ENCODE assay signal across 8 mouse cellular contexts in genomic region chr10:105573908-105574694, GRCm38 (mm10). TPM values are rescaled to one million over a fixed set of nuclear protein-coding genes. Genes with fewer than 3 reads are reported as not detected.
DNase-seq lines count a peak whose midpoint lies in the region; ATAC-seq and TF ChIP-seq lines count a peak whose summit lies in the region.

TSS of gene Tmtc2 (minus strand) at chr10:105574451.

- DNase-seq in cerebellum, adult 11 months: peak; percentile 88
- DNase-seq in heart, postnatal 14 days: peak; percentile 81 to 84
- peak; percentile 84 for DNase-seq in large intestine, adult 2 months (ENCODE audit: low read depth, low spot score)
- peak; percentile 84 for DNase-seq in liver, postnatal 0 days

- TF ChIP-seq POLR2A in ES-Bruce4 (IDR thresholded peaks at IDR 0.05; ENCODE audit: insufficient read depth, low read length): no peak
- peak; percentile 11; the same call in 1 of the 2 replicates for TF ChIP-seq POLR2A in testis, adult 2 months (IDR thresholded peaks at IDR 0.05; ENCODE audit: control insufficient read depth, low read depth, low read length)

- H3K27ac ChIP-seq in ES-Bruce4 (ENCODE audit: insufficient read depth, low read length): no peak within 1 kb of the TSS
- peak within 1 kb of the TSS; percentile 90 for H3K27ac ChIP-seq in forebrain, embryonic 15.5 days (replicated peaks)
- H3K27ac ChIP-seq in liver, postnatal 0 days (ENCODE audit: low read depth): peak within 1 kb of the TSS; percentile 87
- H3K27ac ChIP-seq in neural tube, embryonic 13.5 days (replicated peaks): peak within 1 kb of the TSS; percentile 94
- H3K27ac ChIP-seq in testis, adult 2 months (ENCODE audit: control insufficient read depth, insufficient read depth, low read depth, low read length): peak within 1 kb of the TSS; percentile 36

- no peak for TF ChIP-seq CTCF in ES-Bruce4 (IDR thresholded peaks at IDR 0.05; ENCODE audit: low read depth, low read length)
- peak; percentile 35 for TF ChIP-seq CTCF in liver, postnatal 0 days (IDR thresholded peaks at IDR 0.05; ENCODE audit: low read depth)
- no peak for TF ChIP-seq CTCF in testis, adult 2 months (IDR thresholded peaks at IDR 0.05; ENCODE audit: control insufficient read depth, insufficient read depth, insufficient replicate concordance, low read depth, low read length)

- H3K4me2 ChIP-seq in forebrain, embryonic 15.5 days (replicated peaks): peak within 1 kb of the TSS; percentile 92
- H3K4me2 ChIP-seq in liver, postnatal 0 days (ENCODE audit: low read depth, low read length): peak within 1 kb of the TSS; percentile 96
- H3K4me2 ChIP-seq in neural tube, embryonic 13.5 days: peak within 1 kb of the TSS; percentile 75

- WGBS in forebrain, embryonic 15.5 days: under 1% methylated on average over 59 of the region's 61 CpGs
- under 1% methylated on average over 60 of the region's 61 CpGs for WGBS in large intestine, adult 2 months
- WGBS in liver, postnatal 0 days (ENCODE audit: insufficient replicate concordance): under 1% methylated on average over 60 of the region's 61 CpGs
- WGBS in neural tube, embryonic 13.5 days: under 1% methylated on average over 57 of the region's 61 CpGs

- H3K4me3 ChIP-seq in ES-Bruce4 (ENCODE audit: low read depth, low read length): peak within 1 kb of the TSS; percentile 77
- peak within 1 kb of the TSS; percentile 75 for H3K4me3 ChIP-seq in forebrain, embryonic 15.5 days
- H3K4me3 ChIP-seq in liver, postnatal 0 days (ENCODE audit: low read depth, low read length): peak within 1 kb of the TSS; percentile 75
- peak within 1 kb of the TSS; percentile 77 for H3K4me3 ChIP-seq in neural tube, embryonic 13.5 days
- H3K4me3 ChIP-seq in testis, adult 2 months (ENCODE audit: control insufficient read depth, low read depth, low read length): peak within 1 kb of the TSS; percentile 89

- intact Hi-C loops in heart, postnatal 14 days (cut with DNase I): loop anchor here (10.0 kb wide), 2 partner anchors 141 to 459 kb away; no protein-coding TSS in a partner anchor

- no peaks in the 10 kb centered on the region for H3K9me3 ChIP-seq in ES-Bruce4 (replicated peaks; ENCODE audit: control insufficient read depth, insufficient read depth, low read length, poor library complexity, severe bottlenecking)
- H3K9me3 ChIP-seq in forebrain, embryonic 15.5 days: no peaks in the 10 kb centered on the region
- H3K9me3 ChIP-seq in liver, postnatal 0 days (ENCODE audit: low read length): no peaks in the 10 kb centered on the region
- H3K9me3 ChIP-seq in neural tube, embryonic 13.5 days: no peaks in the 10 kb centered on the region

- peaks cover 1% of the 10 kb centered on the region for H3K4me1 ChIP-seq in ES-Bruce4 (ENCODE audit: control insufficient read depth, insufficient read depth, low read length)
- H3K4me1 ChIP-seq in forebrain, embryonic 15.5 days: peaks cover 22% of the 10 kb centered on the region
- peaks cover 7% of the 10 kb centered on the region; the same call in 1 of the 2 replicates for H3K4me1 ChIP-seq in liver, postnatal 0 days (ENCODE audit: insufficient read depth)
- H3K4me1 ChIP-seq in neural tube, embryonic 13.5 days (replicated peaks): peaks cover 53% of the 10 kb centered on the region
- H3K4me1 ChIP-seq in testis, adult 2 months (ENCODE audit: control insufficient read depth, insufficient read depth, low read length): peaks cover 7% of the 10 kb centered on the region; the same call in 1 of the 2 replicates

- no peaks in the 10 kb centered on the region for H3K36me3 ChIP-seq in ES-Bruce4 (ENCODE audit: control insufficient read depth, insufficient read depth, low read length, poor library complexity, severe bottlenecking)
- H3K36me3 ChIP-seq in forebrain, embryonic 15.5 days: no peaks in the 10 kb centered on the region
- H3K36me3 ChIP-seq in liver, postnatal 0 days (replicated peaks; ENCODE audit: insufficient read depth, low read length): no peaks in the 10 kb centered on the region
- no peaks in the 10 kb centered on the region for H3K36me3 ChIP-seq in neural tube, embryonic 13.5 days
- no peaks in the 10 kb centered on the region for H3K36me3 ChIP-seq in testis, adult 2 months (ENCODE audit: control insufficient read depth, insufficient read depth, low read length)

- peaks cover 3% of the 10 kb centered on the region for H3K27me3 ChIP-seq in ES-Bruce4 (ENCODE audit: control insufficient read depth, insufficient read depth, low read length, poor library complexity, severe bottlenecking)
- H3K27me3 ChIP-seq in forebrain, embryonic 15.5 days: no peaks in the 10 kb centered on the region
- H3K27me3 ChIP-seq in liver, postnatal 0 days (ENCODE audit: insufficient read depth, low read length): peaks cover 3% of the 10 kb centered on the region; the same call in 1 of the 2 replicates
- 0 out of 2 replicates have a peak, but pooled peaks cover 8% of the 10 kb centered on the region for H3K27me3 ChIP-seq in neural tube, embryonic 13.5 days
- no peaks in the 10 kb centered on the region; the same call in 1 of the 2 replicates for H3K27me3 ChIP-seq in testis, adult 2 months (ENCODE audit: control insufficient read depth, insufficient read depth, low read length)

- peak within 1 kb of the TSS; percentile 68 for H3K9ac ChIP-seq in ES-Bruce4 (ENCODE audit: low read depth, poor library complexity, severe bottlenecking)
- peak within 1 kb of the TSS; percentile 84 for H3K9ac ChIP-seq in forebrain, embryonic 15.5 days (replicated peaks)
- peak within 1 kb of the TSS; percentile 77 for H3K9ac ChIP-seq in liver, postnatal 0 days (replicated peaks)
- peak within 1 kb of the TSS; percentile 85 for H3K9ac ChIP-seq in neural tube, embryonic 13.5 days

- TF ChIP-seq EP300 in ES-Bruce4 (IDR thresholded peaks at IDR 0.05; ENCODE audit: insufficient read depth, low read depth, low read length): no peak
- TF ChIP-seq EP300 in liver, postnatal 0 days (IDR thresholded peaks at IDR 0.05; ENCODE audit: low read depth): no peak

- peak; percentile 98 for ATAC-seq in forebrain, embryonic 15.5 days (replicated peaks)
- ATAC-seq in liver, postnatal 0 days: peak; percentile 85
- ATAC-seq in neural tube, embryonic 13.5 days (ENCODE audit: low read depth): peak; percentile 97

RNA-seq across cellular contexts. Expression of gene Tmtc2, which starts in this region (rescaled TPM):
- 1.1 and 1.7 TPM in 2 replicates for polyA plus RNA-seq in ES-Bruce4 (2011; ENCODE audit: insufficient read depth, insufficient read length, low read depth, missing spikeins)
- 7.4 and 7.5 TPM in 2 replicates for polyA plus RNA-seq in forebrain, embryonic 15.5 days (2015; fragmentation: Nextera tagmentation; extraction: Ambion mirVana)
- 1 to 10 TPM; 5.0 to 5.1 TPM for total RNA-seq in heart, postnatal 14 days (2021)
- polyA plus RNA-seq in large intestine, adult 2 months (2012; rRNA removed): 3.5 and 5.2 TPM in 2 replicates
- polyA plus RNA-seq in liver, postnatal 0 days (2015; fragmentation: Nextera tagmentation; extraction: Ambion mirVana): 1.3 and 1.6 TPM in 2 replicates
- 9.0 and 10.0 TPM in 2 replicates for polyA plus RNA-seq in neural tube, embryonic 13.5 days (2015; fragmentation: Nextera tagmentation; extraction: Ambion mirVana)
- 5.1 and 5.4 TPM in 2 replicates for polyA plus RNA-seq in testis, adult 2 months (2012; rRNA removed)
